Mouse (Mus musculus) cerebellum, adult 11 months (tissue): ENCODE results near the gene Cdk2ap2.

ENCODE experiments used
- DNase-seq: peaks from one replicate; pipeline ENCODE4 v3.0.0; 2022

The Cdk2ap2 gene

GRCm38 (mm10) chr19:4068717-4069410 is 28.1 kb upstream of the Cdk2ap2 start:
- no peak for DNase-seq

GRCm38 (mm10) chr19:4070311-4070710 is 26.7 kb upstream of the Cdk2ap2 start:
- no peak for DNase-seq

- no peak for DNase-seq
Measured at GRCm38 (mm10) chr19:4070756-4071155, 26.2 kb upstream of the Cdk2ap2 start.

GRCm38 (mm10) chr19:4071406-4071805 is 25.6 kb upstream of the Cdk2ap2 start:
- no peak for DNase-seq

GRCm38 (mm10) chr19:4072706-4073424 is 24.1 kb upstream of the Cdk2ap2 start:
- no peak for DNase-seq

GRCm38 (mm10) chr19:4075531-4075930 is 21.5 kb upstream of the Cdk2ap2 start:
- DNase-seq, result no peak

- DNase-seq, result no peak
Measured at GRCm38 (mm10) chr19:4079594-4079993, 17.4 kb upstream of the Cdk2ap2 start.

- peak; percentile 84 for DNase-seq
Measured at GRCm38 (mm10) chr19:4080511-4081009, 16.4 kb upstream of the Cdk2ap2 start.

- no peak for DNase-seq
Measured at GRCm38 (mm10) chr19:4081394-4081793, 15.6 kb upstream of the Cdk2ap2 start, which contains the start of gene Cabp2. TSS of gene Cabp2 (plus strand) at chr19:4081578.

- no peak for DNase-seq
Measured at GRCm38 (mm10) chr19:4082219-4082965, 14.6 kb upstream of the Cdk2ap2 start.

- DNase-seq, result no peak
Measured at GRCm38 (mm10) chr19:4083316-4083715, 13.7 kb upstream of the Cdk2ap2 start.

- no peak for DNase-seq
Measured at GRCm38 (mm10) chr19:4083826-4084225, 13.2 kb upstream of the Cdk2ap2 start.

- DNase-seq, result no peak
Measured at GRCm38 (mm10) chr19:4084984-4085383, 12.0 kb upstream of the Cdk2ap2 start.

- peak; percentile 6 for DNase-seq
Measured at GRCm38 (mm10) chr19:4086156-4086555, 10.8 kb upstream of the Cdk2ap2 start.

GRCm38 (mm10) chr19:4087090-4087489 is 9.9 kb upstream of the Cdk2ap2 start:
- peak; percentile 6 for DNase-seq

- DNase-seq, result no peak
Measured at GRCm38 (mm10) chr19:4088146-4088545, 8.8 kb upstream of the Cdk2ap2 start.

GRCm38 (mm10) chr19:4089128-4089527 is 7.9 kb upstream of the Cdk2ap2 start:
- no peak for DNase-seq

GRCm38 (mm10) chr19:4090446-4090845 is 6.5 kb upstream of the Cdk2ap2 start:
- no peak for DNase-seq

- no peak for DNase-seq
Measured at GRCm38 (mm10) chr19:4091383-4091782, 5.6 kb upstream of the Cdk2ap2 start.

GRCm38 (mm10) chr19:4092750-4093149 is 4.2 kb upstream of the Cdk2ap2 start:
- no peak for DNase-seq

GRCm38 (mm10) chr19:4093772-4094171 is 3.2 kb upstream of the Cdk2ap2 start:
- no peak for DNase-seq

- no peak for DNase-seq
Measured at GRCm38 (mm10) chr19:4094348-4094747, 2.6 kb upstream of the Cdk2ap2 start.

GRCm38 (mm10) chr19:4094774-4095303 is 2.1 kb upstream of the Cdk2ap2 start:
- no peak for DNase-seq
